Mouse (Mus musculus) testis, adult 2 months (tissue): ENCODE measurements at regions not wholly inside any gene's neighbourhood (a gene's known extent, or its start where the extent isn't known, plus 50 kb on each side); places are given as distances from the start of the nearest gene placed in this dataset.

ENCODE experiments used
- CTCF ChIP-seq: fragments of 200-500 bp; IDR thresholded peaks from 2 replicates; pipeline ENCODE4 v1.5.1; 2012; ENCODE audit warnings: low read depth, mild to moderate bottlenecking, inconsistent platforms, low read length, moderate library complexity; ENCODE audit not compliant: control insufficient read depth, insufficient read depth, insufficient replicate concordance
- POLR2A ChIP-seq: fragments of 200-500 bp; IDR thresholded peaks from 2 replicates; pipeline ENCODE4 v1.6.1; 2012; ENCODE audit warnings: low read depth, mild to moderate bottlenecking, inconsistent platforms, low read length, moderate library complexity; ENCODE audit not compliant: control insufficient read depth

- no peak for TF ChIP-seq CTCF
- no peak for TF ChIP-seq POLR2A
Observed at GRCm38 (mm10) chr11:111818124-111818523, 752.2 kb downstream of the Kcnj2 start.
